Mouse (Mus musculus) intestine, embryonic 14.5 days (tissue): ENCODE measurements around the gene Mbip. TPM values are rescaled to one million over a fixed set of nuclear protein-coding genes. Genes with fewer than 3 reads are reported as not detected.

Experiments used
- polyA plus RNA-seq: library from polyadenylated mRNA; unstranded; fragments of >200 nt; fragmentation: Nextera tagmentation; extraction: Ambion mirVana; gene quantifications from 2 replicates; pipeline ENCODE4 v1.2.1, GENCODE M21; 2014

Mbip gene
- polyA plus RNA-seq, 1 experiment from 2014 or later = 29.4 TPM

Other genes starting within 250 kb of the Mbip start
- not detected in 2 replicates for gene Nkx2-1, start 191.0 kb upstream of the Mbip start, polyA plus RNA-seq